Mouse (Mus musculus) brown adipose tissue, adult 24 weeks (tissue): ENCODE measurements at regions not wholly inside any gene's neighbourhood (a gene's known extent, or its start where the extent isn't known, plus 50 kb on each side); places are given as distances from the start of the nearest gene placed in this dataset.
A peak's percentile ranks its signal among the peaks of the same experiment; 100 is the strongest.

Source experiments
- H3K27ac ChIP-seq: fragments of 200-500 bp; replicated peaks from 2 replicates; pipeline ENCODE4 v1.5.1; 2012; ENCODE audit warnings: low read depth, mild to moderate bottlenecking, low read length
- H3K4me1 ChIP-seq: fragments of 200-500 bp; 2 replicates; pipeline ENCODE4 v1.6.1; 2012; ENCODE audit warnings: low read length, mixed read lengths; ENCODE audit not compliant: control insufficient read depth, insufficient read depth, insufficient read length
- H3K4me3 ChIP-seq: fragments of 200-500 bp; 2 replicates; pipeline ENCODE4 v1.5.1; 2012; ENCODE audit warnings: low read depth, mild to moderate bottlenecking, low read length, moderate library complexity; ENCODE audit not compliant: insufficient read depth

GRCm38 (mm10) chr2:46443061-46443685 lies 1326.0 kb upstream of the Zeb2 start:
- H3K4me3 ChIP-seq, result peak overlapping the region; percentile 30
- H3K4me1 ChIP-seq, result 0 out of 2 replicates have a peak, but pooled peaks cover 2% of the 10 kb centered on the region
- peak overlapping the region; percentile 82 for H3K27ac ChIP-seq

GRCm38 (mm10) chr2:46442576-46442975 lies 1325.4 kb upstream of the Zeb2 start:
- Histone ChIP-seq H3K27ac (peak overlapping the region; percentile 85), H3K4me1 (0 out of 2 replicates have a peak, but pooled peaks cover 2% of the 10 kb centered on the region), H3K4me3 (peak overlapping the region; percentile 14; the same call in 1 of the 2 replicates)

DNA sequence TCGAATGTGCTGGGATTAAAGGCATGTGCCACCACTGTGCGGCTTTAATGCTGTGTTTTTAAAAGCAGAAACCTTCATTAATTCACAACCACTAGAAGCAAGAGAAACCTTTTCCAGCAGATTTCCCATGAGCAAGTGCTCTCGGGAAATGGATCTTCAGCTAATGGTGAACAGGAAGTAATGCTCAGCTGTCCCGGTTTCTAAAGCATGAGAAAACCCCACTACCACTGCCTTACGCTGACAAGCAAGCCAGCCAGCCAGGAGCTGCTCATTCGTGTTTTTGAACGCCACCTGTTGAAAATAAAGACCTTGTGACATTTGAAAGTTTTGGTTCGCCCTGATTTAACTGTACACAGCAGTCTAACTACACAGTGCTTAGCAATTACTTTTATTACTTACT lies 1324.7 kb upstream of the Zeb2 start:
- peak overlapping the region; percentile 85 for H3K27ac ChIP-seq
- H3K4me3 ChIP-seq, result no peak overlapping the region
- 0 out of 2 replicates have a peak, but pooled peaks cover 2% of the 10 kb centered on the region for H3K4me1 ChIP-seq

DNA sequence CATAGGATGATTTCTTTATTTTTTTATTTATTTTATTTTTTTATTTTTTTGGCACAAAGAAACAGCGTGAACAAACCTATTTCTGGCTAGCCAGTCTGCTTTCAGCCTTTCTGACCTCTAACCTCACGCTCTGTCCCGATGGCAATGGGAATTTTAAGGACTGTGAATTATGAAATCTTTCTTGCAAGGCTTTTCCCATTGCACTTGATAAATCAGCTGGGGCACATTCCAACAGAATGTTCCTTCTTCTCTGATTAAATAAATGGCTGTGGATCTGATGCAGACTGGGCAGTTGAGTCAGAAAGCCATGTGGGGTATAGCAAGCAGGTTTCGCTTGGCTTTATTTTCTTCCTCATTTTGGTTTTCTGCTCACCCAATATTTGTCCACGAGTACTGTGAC lies 1324.2 kb upstream of the Zeb2 start:
- 0 out of 2 replicates have a peak overlapping the region, but pooled peaks have one; percentile 85 for H3K27ac ChIP-seq

DNA sequence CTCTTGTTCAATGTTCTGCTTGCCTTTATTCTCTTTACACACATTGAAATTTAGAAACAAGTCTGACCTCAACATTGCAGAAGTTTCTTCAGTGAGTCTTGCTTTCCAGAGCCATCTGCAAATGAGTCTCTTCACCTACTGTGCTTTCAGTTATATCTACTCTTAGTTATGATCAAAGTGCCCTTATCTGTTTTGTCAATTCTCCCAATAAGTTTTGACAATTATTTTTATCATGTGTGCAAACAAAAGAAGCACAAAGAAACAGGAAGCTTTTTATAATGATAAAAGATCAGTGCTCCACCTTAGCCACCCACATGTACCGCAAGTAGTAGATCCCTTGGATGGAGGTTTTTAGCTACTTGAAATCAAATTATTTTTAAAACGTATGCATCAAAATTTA lies 1322.8 kb upstream of the Zeb2 start:
- no peak overlapping the region for H3K4me3 ChIP-seq
- no peak overlapping the region for H3K27ac ChIP-seq
- H3K4me1 ChIP-seq, result 0 out of 2 replicates have a peak, but pooled peaks cover 2% of the 10 kb centered on the region

More for the DNA sequence above, 1324.2 kb upstream of the Zeb2 start:
- 0 out of 2 replicates have a peak, but pooled peaks cover 2% of the 10 kb centered on the region for H3K4me1 ChIP-seq
- no peak overlapping the region for H3K4me3 ChIP-seq

- H3K27ac ChIP-seq, result no peak overlapping the region
- H3K4me1 ChIP-seq, result no peaks in the 10 kb centered on the region
- no peak overlapping the region for H3K4me3 ChIP-seq
Measured at GRCm38 (mm10) chr2:46418281-46418680, 1301.1 kb upstream of the Zeb2 start.

- no peaks in the 10 kb centered on the region for H3K4me1 ChIP-seq
- H3K4me3 ChIP-seq, result no peak overlapping the region
- no peak overlapping the region for H3K27ac ChIP-seq
Measured at GRCm38 (mm10) chr2:46402373-46403114, 1285.3 kb upstream of the Zeb2 start.

GRCm38 (mm10) chr2:46394161-46394560 lies 1277.0 kb upstream of the Zeb2 start:
- Histone ChIP-seq H3K27ac (no peak overlapping the region), H3K4me1 (no peaks in the 10 kb centered on the region), H3K4me3 (no peak overlapping the region)

DNA sequence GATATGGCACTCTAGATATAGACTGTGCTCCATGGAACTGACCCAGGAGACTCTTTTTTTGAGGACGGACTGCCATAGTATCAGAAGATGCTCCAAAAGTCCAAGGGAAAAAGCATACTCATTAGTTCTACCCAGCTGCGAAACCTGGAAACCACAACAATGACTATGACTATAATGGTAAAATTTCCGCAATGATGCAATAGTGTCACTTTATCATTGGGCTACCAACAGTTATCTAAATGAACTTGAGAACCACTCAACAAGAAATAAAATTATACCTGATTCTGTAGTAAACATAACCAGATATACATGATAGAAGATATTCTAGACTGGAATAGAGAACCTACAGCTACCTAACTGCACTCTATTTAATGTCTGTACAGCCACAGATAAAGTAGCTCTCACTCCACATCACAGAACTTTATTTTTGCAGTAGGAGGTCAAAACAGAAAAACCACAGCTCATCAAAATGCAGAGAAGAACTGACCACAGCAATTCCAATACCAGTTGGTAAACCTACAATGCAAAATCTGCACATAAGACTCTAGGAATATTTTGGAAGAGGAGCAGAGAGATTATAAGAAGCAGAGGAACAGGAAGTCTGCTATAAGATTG lies 1255.8 kb upstream of the Zeb2 start:
- Histone ChIP-seq H3K27ac (no peak overlapping the region), H3K4me3 (no peak overlapping the region), H3K4me1 (no peaks in the 10 kb centered on the region)

GRCm38 (mm10) chr2:46371755-46372154 lies 1254.6 kb upstream of the Zeb2 start:
- Histone ChIP-seq H3K27ac (no peak overlapping the region), H3K4me1 (no peaks in the 10 kb centered on the region), H3K4me3 (no peak overlapping the region)

DNA sequence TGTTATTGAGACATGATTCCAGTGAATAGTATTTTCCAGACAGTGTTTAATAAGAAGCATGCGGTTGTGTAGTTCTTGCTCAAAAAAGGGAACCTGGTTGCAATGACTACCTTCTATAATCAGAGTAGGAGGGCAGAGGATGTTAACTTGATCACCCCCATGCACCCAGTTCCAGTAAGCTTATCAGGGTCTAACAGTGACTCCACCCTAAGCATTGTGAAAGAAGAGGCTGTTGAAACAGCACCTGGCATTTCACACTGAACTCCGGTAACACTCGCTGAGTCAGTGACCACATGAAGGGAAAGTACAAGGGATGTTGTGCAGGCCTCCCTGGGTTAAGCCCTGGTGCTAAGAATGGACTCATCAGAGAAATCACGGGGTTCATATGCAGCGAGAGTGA lies 1253.8 kb upstream of the Zeb2 start:
- Histone ChIP-seq H3K4me3 (no peak overlapping the region), H3K4me1 (no peaks in the 10 kb centered on the region), H3K27ac (no peak overlapping the region)

DNA sequence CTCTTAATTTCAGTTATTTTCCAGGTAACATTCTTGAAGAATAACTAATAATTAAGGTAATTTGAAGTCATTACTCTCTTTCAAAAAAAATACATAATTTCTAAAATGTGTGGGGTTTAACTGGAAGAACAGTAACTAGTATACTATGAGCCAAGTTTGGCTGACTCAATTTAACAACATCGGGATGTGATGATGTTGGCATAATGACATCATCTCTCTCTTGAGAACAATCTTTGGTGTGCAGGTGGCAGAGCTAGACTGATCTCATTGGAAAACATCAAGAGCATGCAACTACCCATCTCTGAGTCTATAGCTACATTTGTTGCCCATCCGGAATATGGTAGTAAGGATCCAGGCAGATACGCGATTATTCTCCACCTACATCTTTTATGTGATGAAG lies 1251.7 kb upstream of the Zeb2 start:
- Histone ChIP-seq H3K4me3 (no peak overlapping the region), H3K27ac (no peak overlapping the region), H3K4me1 (no peaks in the 10 kb centered on the region)

- H3K4me1 ChIP-seq, result no peaks in the 10 kb centered on the region
- no peak overlapping the region; the same call in 1 of the 2 replicates for H3K27ac ChIP-seq
- no peak overlapping the region for H3K4me3 ChIP-seq
Measured at GRCm38 (mm10) chr2:46366135-46366485, 1248.9 kb upstream of the Zeb2 start.

GRCm38 (mm10) chr2:46365428-46366134 lies 1248.4 kb upstream of the Zeb2 start:
- Histone ChIP-seq H3K4me1 (no peaks in the 10 kb centered on the region), H3K27ac (no peak overlapping the region), H3K4me3 (no peak overlapping the region)

DNA sequence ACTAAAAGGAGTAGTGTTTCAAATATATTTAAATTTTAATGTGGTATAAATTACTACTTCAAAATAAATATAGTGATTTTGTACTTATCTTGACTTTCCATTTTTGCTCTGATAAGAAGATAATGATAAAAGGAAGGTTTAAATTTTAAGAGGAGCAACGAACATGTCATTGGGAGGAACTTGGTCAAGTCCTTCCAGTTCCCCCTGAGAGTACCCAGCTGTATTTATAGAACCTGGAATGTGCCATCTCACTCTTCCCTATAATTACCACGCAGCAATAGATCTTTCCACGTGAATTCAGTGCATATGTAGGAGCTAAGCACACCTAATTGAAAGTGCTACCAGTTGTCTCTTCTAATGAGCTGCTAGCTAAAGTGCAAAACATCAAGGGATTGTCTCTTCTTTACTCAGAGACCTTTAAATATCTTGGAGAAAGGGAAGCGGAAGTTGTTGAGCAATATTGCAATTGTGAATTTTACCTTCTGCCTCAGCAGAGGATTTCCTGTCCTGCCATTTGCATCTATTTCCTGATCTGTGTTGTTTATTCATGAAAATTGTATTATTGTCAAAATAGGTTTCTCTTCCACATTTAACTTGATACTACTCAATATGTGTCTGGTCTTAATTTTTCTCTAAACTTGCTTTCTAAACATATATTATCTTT lies 1243.0 kb upstream of the Zeb2 start:
- Histone ChIP-seq H3K27ac (no peak overlapping the region), H3K4me1 (no peaks in the 10 kb centered on the region), H3K4me3 (no peak overlapping the region)
